Mouse (Mus musculus): ENCODE measurements at regions not wholly inside any gene's neighbourhood (a gene's known extent, or its start where the extent isn't known, plus 50 kb on each side); places are given as distances from the start of the nearest gene placed in this dataset.
A peak's percentile ranks its signal among the peaks of the same experiment; 100 is the strongest.

- DNase-seq: no peak
Observed at GRCm38 (mm10) chr7:71488016-71488650, 136.8 kb upstream of the Gm10295 start.

- DNase-seq: no peak
Observed at GRCm38 (mm10) chr7:71475383-71475782, 124.1 kb upstream of the Gm10295 start.

GRCm38 (mm10) chr7:71472384-71473141 is 121.3 kb upstream of the Gm10295 start:
- no peak for DNase-seq

GRCm38 (mm10) chr7:71471658-71472383 is 120.5 kb upstream of the Gm10295 start:
- no peak for DNase-seq

GRCm38 (mm10) chr7:71471319-71471657 is 120.0 kb upstream of the Gm10295 start:
- DNase-seq: no peak

- no peak for DNase-seq
Observed at GRCm38 (mm10) chr7:71470418-71470817, 119.1 kb upstream of the Gm10295 start.

- no peak for DNase-seq
Observed at GRCm38 (mm10) chr7:71469951-71470350, 118.7 kb upstream of the Gm10295 start.

GRCm38 (mm10) chr7:71467436-71468127 is 116.3 kb upstream of the Gm10295 start:
- no peak for DNase-seq

GRCm38 (mm10) chr7:71464127-71464526 is 112.8 kb upstream of the Gm10295 start:
- DNase-seq: no peak

- no peak for DNase-seq
Observed at GRCm38 (mm10) chr7:71463565-71463964, 112.3 kb upstream of the Gm10295 start.

GRCm38 (mm10) chr7:71459805-71460204 is 108.5 kb upstream of the Gm10295 start:
- no peak for DNase-seq

GRCm38 (mm10) chr7:71458104-71458754 is 106.9 kb upstream of the Gm10295 start:
- DNase-seq: no peak

GRCm38 (mm10) chr7:71457409-71458103 is 106.3 kb upstream of the Gm10295 start:
- no peak for DNase-seq

GRCm38 (mm10) chr7:71456421-71456820 is 105.1 kb upstream of the Gm10295 start:
- DNase-seq: no peak

GRCm38 (mm10) chr7:71440330-71441240 is 89.3 kb upstream of the Gm10295 start:
- DNase-seq: no peak

GRCm38 (mm10) chr7:71425982-71426381 is 74.7 kb upstream of the Gm10295 start:
- no peak for DNase-seq

- no peak for DNase-seq
Observed at GRCm38 (mm10) chr7:71419261-71419660, 68.0 kb upstream of the Gm10295 start.

- DNase-seq: no peak
Observed at GRCm38 (mm10) chr7:71418856-71419255, 67.6 kb upstream of the Gm10295 start.

GRCm38 (mm10) chr7:71414756-71415155 is 63.5 kb upstream of the Gm10295 start:
- DNase-seq: no peak

GRCm38 (mm10) chr7:71413121-71413520 is 61.8 kb upstream of the Gm10295 start:
- no peak for DNase-seq

- peak in 1 of 2 experiments; percentile 11 for DNase-seq
Observed at GRCm38 (mm10) chr7:71412079-71412478, 60.8 kb upstream of the Gm10295 start.
